Mouse (Mus musculus) forebrain, embryonic 11.5 days (tissue): Measurements from ENCODE around the gene Phf23. TPM values are rescaled to one million over a fixed set of nuclear protein-coding genes. Genes with fewer than 3 reads are reported as not detected.

Experiments
- ATAC-seq: fragments of 200-750 bp; cut with Nextera tagmentation; replicated peaks from 2 replicates; pipeline ENCODE4 v1.8.0; 2017; ENCODE audit warnings: moderate TSS enrichment; ENCODE audit not compliant: low FRiP score
- DNase-seq: peaks from one replicate; pipeline ENCODE4 v3.0.0-alpha.2; 2017; ENCODE audit warnings: low spot score
- H3K27ac ChIP-seq: fragments of 300-500 bp; sonication (generic); 2 replicates; pipeline ENCODE4 v1.5.1; 2014; ENCODE audit warnings: low read depth, low read length
- H3K27me3 ChIP-seq: fragments of 300-500 bp; sonication (generic); 2 replicates; pipeline ENCODE4 v1.6.1; 2014; ENCODE audit warnings: mild to moderate bottlenecking, low read length, mixed read lengths; ENCODE audit not compliant: control insufficient read depth, insufficient read depth
- H3K36me3 ChIP-seq: fragments of 300-500 bp; sonication (generic); 2 replicates; pipeline ENCODE4 v1.6.1; 2014; ENCODE audit warnings: mild to moderate bottlenecking, low read length, moderate library complexity, mixed read lengths; ENCODE audit not compliant: control insufficient read depth, insufficient read depth
- H3K4me1 ChIP-seq: fragments of 300-500 bp; sonication (generic); replicated peaks from 2 replicates; pipeline ENCODE4 v1.6.1; 2014; ENCODE audit warnings: low read length, mixed read lengths; ENCODE audit not compliant: control insufficient read depth, insufficient read depth
- H3K4me2 ChIP-seq: fragments of 300-500 bp; sonication (generic); 2 replicates; pipeline ENCODE4 v1.6.1; 2014; ENCODE audit warnings: low read depth, mild to moderate bottlenecking, low read length, moderate library complexity, mixed read lengths; ENCODE audit not compliant: severe bottlenecking
- H3K4me3 ChIP-seq: fragments of 300-500 bp; sonication (generic); 2 replicates; pipeline ENCODE4 v1.5.1; 2014; ENCODE audit warnings: low read depth, low read length
- H3K9ac ChIP-seq: fragments of 300-500 bp; sonication (generic); 2 replicates; pipeline ENCODE4 v1.6.1; 2014; ENCODE audit warnings: low read length
- H3K9me3 ChIP-seq: fragments of 300-500 bp; sonication (generic); 2 replicates; pipeline ENCODE4 v1.6.1; 2016; ENCODE audit warnings: low read length, mixed read lengths; ENCODE audit not compliant: control insufficient read depth
- WGBS: fragments of 180-500 bp; shearing (Covaris S2); extraction: QIAGEN DNeasy Blood & Tissue Kit; methylation state at CpG from one replicate; pipeline ENCODE4 v1.1.7; 2014; 5-methylcytosine and 5-hydroxymethylcytosine counted together
- polyA plus RNA-seq: library from polyadenylated mRNA; unstranded; fragments of >200 nt; fragmentation: Nextera tagmentation; extraction: Ambion mirVana; gene quantifications from 2 replicates; pipeline ENCODE4 v1.2.1, GENCODE M21; 2014

Gene Phf23
- polyA plus RNA-seq, 1 experiment from 2014 or later, result 61.4 TPM

GRCm38 (mm10) chr11:70028401-70029129 lies 33.0 kb downstream of the Phf23 start:
- Histone ChIP-seq H3K4me3 (peak overlapping the region; percentile 14), H3K27ac (peak overlapping the region; percentile 83), H3K36me3 (peaks cover 8% of the 10 kb centered on the region), H3K27me3 (no peaks in the 10 kb centered on the region), H3K9ac (peak overlapping the region; percentile 42), H3K9me3 (no peaks in the 10 kb centered on the region), H3K4me1 (peaks cover 39% of the 10 kb centered on the region), H3K4me2 (peak overlapping the region; percentile 51)
- no peak for DNase-seq
- WGBS, result 25% methylated on average over 12 of the region's 12 CpGs
- no peak for ATAC-seq

DNA sequence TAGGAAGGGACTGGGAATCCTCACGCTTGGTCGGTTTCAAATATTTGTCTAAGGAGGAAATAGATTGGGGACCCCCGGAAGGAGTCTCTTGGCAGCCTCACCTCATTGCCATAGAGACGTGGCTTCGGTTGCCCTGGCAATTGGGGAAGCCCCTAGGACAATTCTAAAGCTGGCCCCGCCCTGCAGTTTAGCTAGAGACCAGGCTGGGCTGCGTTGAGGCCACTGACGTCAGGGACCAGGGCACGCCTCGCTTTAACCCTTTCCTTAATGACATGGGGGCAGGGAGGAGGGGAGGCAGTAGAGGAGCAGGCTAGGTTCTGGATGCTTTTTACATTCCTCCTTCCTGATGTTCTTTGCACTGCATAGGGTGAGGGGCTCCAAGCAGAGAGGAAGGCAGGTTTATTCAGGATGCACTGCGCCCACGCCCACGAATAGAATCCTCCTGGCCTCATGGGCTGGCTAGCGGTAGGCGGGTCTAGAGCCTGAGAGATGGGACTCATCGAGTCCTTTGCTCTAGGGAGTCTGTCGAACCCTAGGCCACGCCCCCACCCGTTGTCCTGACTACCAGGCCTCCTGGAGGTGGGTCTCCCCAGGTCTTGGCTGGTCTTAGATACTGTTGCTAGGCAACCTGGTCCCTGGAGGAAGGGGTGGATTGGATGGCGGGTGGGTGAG lies 33.7 kb downstream of the Phf23 start:
- Histone ChIP-seq H3K9me3 (no peaks in the 10 kb centered on the region), H3K4me1 (peaks cover 36% of the 10 kb centered on the region), H3K4me2 (peak overlapping the region; percentile 51), H3K4me3 (peak overlapping the region; percentile 14), H3K27ac (peak overlapping the region; percentile 83), H3K9ac (no peak overlapping the region), H3K27me3 (no peaks in the 10 kb centered on the region), H3K36me3 (peaks cover 8% of the 10 kb centered on the region)
- ATAC-seq (peak; percentile 93), DNase-seq (peak; percentile 98)
- under 1% methylated on average over 20 of the region's 20 CpGs for WGBS

DNA sequence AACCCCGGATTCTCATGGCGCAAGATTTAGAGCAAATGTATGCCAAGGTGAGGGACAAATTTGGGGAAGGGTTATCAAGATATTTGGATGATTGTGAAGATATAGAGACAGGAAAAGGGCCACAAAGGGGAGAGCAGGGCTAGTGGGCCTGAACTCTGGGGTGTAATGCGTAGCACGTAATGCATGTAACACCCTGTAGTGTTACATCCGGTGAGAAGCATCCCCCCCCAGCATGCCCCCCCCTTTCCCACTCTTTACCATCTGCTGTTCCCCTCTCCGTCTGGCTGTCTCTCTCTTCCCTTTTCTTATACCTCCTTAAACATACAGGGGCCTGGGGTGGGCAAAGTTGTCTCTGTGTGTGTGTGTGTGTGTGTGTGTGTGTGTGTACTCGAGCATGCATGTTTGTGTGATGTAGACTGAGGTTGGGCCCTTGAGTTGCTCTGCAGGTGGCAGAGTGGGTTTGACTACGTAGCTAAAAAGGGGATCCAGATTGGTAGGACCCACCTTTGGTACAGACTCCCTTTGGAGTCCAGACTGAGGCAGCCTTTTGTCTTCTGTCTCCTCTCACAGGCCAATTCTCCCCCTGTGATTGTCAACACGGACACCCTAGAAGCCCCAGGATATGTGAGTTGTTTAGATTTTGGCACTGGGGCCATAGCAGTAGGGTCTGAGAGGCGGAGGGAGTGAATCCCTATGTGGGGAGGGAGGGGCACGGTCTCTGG lies 34.4 kb downstream of the Phf23 start:
- ATAC-seq, result peak; percentile 38

GRCm38 (mm10) chr11:70030651-70031320 lies 35.2 kb downstream of the Phf23 start:
- Histone ChIP-seq H3K27ac (peak overlapping the region; percentile 83; the same call in 1 of the 2 replicates), H3K27me3 (no peaks in the 10 kb centered on the region), H3K4me3 (no peak overlapping the region), H3K9ac (peak overlapping the region; percentile 49), H3K4me2 (peak overlapping the region; percentile 51; the same call in 1 of the 2 replicates), H3K9me3 (no peaks in the 10 kb centered on the region), H3K4me1 (peaks cover 32% of the 10 kb centered on the region), H3K36me3 (peaks cover 8% of the 10 kb centered on the region)
- WGBS, result 93% methylated on average over 28 of the region's 28 CpGs
- DNase-seq (no peak), ATAC-seq (no peak)

More for the DNA sequence above, 34.4 kb downstream of the Phf23 start:
- peak overlapping the region; percentile 51 for H3K4me2 ChIP-seq
- H3K9me3 ChIP-seq, result no peaks in the 10 kb centered on the region
- H3K36me3 ChIP-seq, result peaks cover 8% of the 10 kb centered on the region
- H3K27me3 ChIP-seq, result no peaks in the 10 kb centered on the region
- H3K27ac ChIP-seq, result peak overlapping the region; percentile 83
- H3K9ac ChIP-seq, result peak overlapping the region; percentile 49
- peak; percentile 69 for DNase-seq
- whole genome bisulfite sequencing, result 34% methylated on average over 11 of the region's 11 CpGs
- peaks cover 34% of the 10 kb centered on the region for H3K4me1 ChIP-seq
- H3K4me3 ChIP-seq, result peak overlapping the region; percentile 14

DNA sequence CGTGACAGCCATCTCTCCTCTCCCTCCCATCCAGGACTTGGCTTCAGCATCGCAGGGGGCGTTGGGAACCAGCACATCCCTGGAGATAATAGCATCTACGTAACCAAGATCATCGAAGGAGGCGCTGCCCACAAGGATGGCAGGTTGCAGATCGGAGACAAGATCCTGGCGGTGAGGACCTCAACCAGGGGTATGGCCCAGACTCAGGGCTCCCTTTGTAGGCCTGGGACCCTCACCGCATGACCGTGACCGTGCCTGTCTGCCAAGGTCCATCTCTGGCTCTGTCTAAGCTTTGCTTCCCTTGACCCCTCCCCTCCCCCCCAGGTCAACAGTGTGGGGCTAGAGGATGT lies 35.7 kb downstream of the Phf23 start:
- H3K9me3 ChIP-seq, result no peaks in the 10 kb centered on the region
- peaks cover 8% of the 10 kb centered on the region for H3K36me3 ChIP-seq
- WGBS, result 98% methylated on average over 11 of the region's 11 CpGs
- no peaks in the 10 kb centered on the region for H3K27me3 ChIP-seq
- ATAC-seq, result no peak
- H3K9ac ChIP-seq, result no peak overlapping the region
- DNase-seq, result no peak
- no peak overlapping the region for H3K27ac ChIP-seq
- no peak overlapping the region for H3K4me2 ChIP-seq
- H3K4me3 ChIP-seq, result no peak overlapping the region
- H3K4me1 ChIP-seq, result peaks cover 27% of the 10 kb centered on the region

GRCm38 (mm10) chr11:70038174-70038573 lies 42.6 kb downstream of the Phf23 start:
- Histone ChIP-seq H3K27me3 (no peaks in the 10 kb centered on the region), H3K4me3 (no peak overlapping the region), H3K4me1 (no peaks in the 10 kb centered on the region), H3K9me3 (no peaks in the 10 kb centered on the region), H3K27ac (no peak overlapping the region), H3K36me3 (peaks cover 5% of the 10 kb centered on the region; the same call in 1 of the 2 replicates), H3K9ac (no peak overlapping the region), H3K4me2 (no peak overlapping the region)
- DNase-seq (no peak), ATAC-seq (no peak)
- 82% methylated on average over 7 of the region's 7 CpGs for WGBS

DNA sequence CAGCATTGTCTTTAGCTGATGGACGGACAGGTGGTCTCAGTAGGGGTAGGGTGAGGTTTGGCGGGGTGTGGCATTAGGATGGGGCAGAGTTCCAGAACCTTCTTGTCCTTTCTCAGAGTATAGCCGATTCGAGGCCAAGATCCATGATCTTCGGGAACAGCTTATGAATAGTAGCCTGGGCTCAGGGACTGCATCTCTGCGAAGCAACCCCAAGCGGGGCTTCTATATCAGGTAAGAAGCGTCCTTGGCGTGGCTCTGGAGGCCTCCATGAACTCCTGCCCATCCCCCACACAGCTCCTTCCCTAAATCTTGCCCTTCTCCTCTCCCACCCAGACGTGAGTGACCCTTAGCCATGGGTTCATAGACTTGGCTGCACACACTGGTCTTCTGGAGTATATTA lies 44.1 kb downstream of the Phf23 start:
- Histone ChIP-seq H3K9ac (no peak overlapping the region), H3K4me3 (no peak overlapping the region), H3K27me3 (no peaks in the 10 kb centered on the region), H3K36me3 (peaks cover 5% of the 10 kb centered on the region; the same call in 1 of the 2 replicates), H3K27ac (no peak overlapping the region), H3K4me2 (no peak overlapping the region), H3K9me3 (no peaks in the 10 kb centered on the region), H3K4me1 (no peaks in the 10 kb centered on the region)
- ATAC-seq (no peak), DNase-seq (no peak)
- WGBS, result 90% methylated on average over 10 of the region's 10 CpGs

DNA sequence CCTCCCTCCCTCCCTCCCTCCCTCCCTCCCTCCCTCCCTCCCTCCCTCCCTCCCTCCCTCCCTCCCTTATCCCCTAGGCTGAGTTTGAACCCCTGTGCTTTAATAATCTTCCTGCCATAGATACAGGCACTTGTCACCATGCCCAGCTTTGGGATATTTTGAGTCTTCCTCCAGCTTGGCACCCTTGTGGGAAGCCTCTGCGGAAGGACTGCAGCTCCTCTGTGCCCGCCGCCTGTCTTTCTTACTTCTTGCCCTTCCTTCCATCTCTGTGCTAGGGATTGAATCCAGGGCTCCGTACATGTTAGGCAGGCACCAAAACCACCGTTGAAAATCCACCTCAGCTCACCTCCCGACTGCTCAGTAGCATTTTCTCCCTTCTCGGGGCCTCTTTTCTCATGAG lies 44.6 kb downstream of the Phf23 start:
- Histone ChIP-seq H3K27me3 (no peaks in the 10 kb centered on the region), H3K27ac (no peak overlapping the region), H3K4me1 (no peaks in the 10 kb centered on the region), H3K36me3 (peaks cover 5% of the 10 kb centered on the region; the same call in 1 of the 2 replicates), H3K9ac (no peak overlapping the region), H3K4me2 (no peak overlapping the region), H3K4me3 (no peak overlapping the region), H3K9me3 (no peaks in the 10 kb centered on the region)
- 91% methylated on average over 7 of the region's 7 CpGs for WGBS
- no peak for ATAC-seq
- no peak for DNase-seq
